Mouse (Mus musculus) hematopoietic stem cell, adult 5-6 weeks (primary cell): ENCODE measurements at regions not wholly inside any gene's neighbourhood (a gene's known extent, or its start where the extent isn't known, plus 50 kb on each side); places are given as distances from the start of the nearest gene placed in this dataset.
A peak's percentile ranks its signal among the peaks of the same experiment; 100 is the strongest.

ENCODE experiments used
- ATAC-seq, 2 experiments: fragments of 125-278 bp in 1 of 2; replicated peaks in 1 of 2; 2 replicates each; pipeline ENCODE4 v1.8.0; 2016 to 2017; ENCODE audit warnings: inconsistent platforms in 2 of 2, mild to moderate bottlenecking in 2 of 2, moderate number of reproducible peaks in 2 of 2, low read depth in 1 of 2, moderate TSS enrichment in 1 of 2; ENCODE audit not compliant: low FRiP score in 2 of 2, poor library complexity in 2 of 2, severe bottlenecking in 2 of 2, insufficient read depth in 1 of 2, low TSS enrichment in 1 of 2

- no peak for ATAC-seq
Measured at GRCm38 (mm10) chr10:51792030-51792429, 114.5 kb downstream of the Rfx6 start.

GRCm38 (mm10) chr10:51793876-51794275 lies 116.3 kb downstream of the Rfx6 start:
- ATAC-seq: no peak

- ATAC-seq: no peak
Measured at GRCm38 (mm10) chr10:51816626-51817025, 139.1 kb downstream of the Rfx6 start.

GRCm38 (mm10) chr10:51823900-51824299 lies 146.3 kb downstream of the Rfx6 start:
- peak; percentile 56 to 62; a peak in 2 of 4 replicates for ATAC-seq

- ATAC-seq: no peak
Measured at GRCm38 (mm10) chr10:51826431-51826964, 148.9 kb downstream of the Rfx6 start.

GRCm38 (mm10) chr10:51832459-51832858 lies 154.9 kb downstream of the Rfx6 start:
- no peak for ATAC-seq

- ATAC-seq: no peak
Measured at GRCm38 (mm10) chr10:51843099-51843498, 165.5 kb downstream of the Rfx6 start.

- no peak for ATAC-seq
Measured at GRCm38 (mm10) chr10:51846287-51846686, 168.7 kb downstream of the Rfx6 start.

- no peak for ATAC-seq
Measured at GRCm38 (mm10) chr10:51869409-51869808, 152.9 kb upstream of the Vgll2 start.

GRCm38 (mm10) chr10:51911066-51911691 lies 111.1 kb upstream of the Vgll2 start:
- no peak for ATAC-seq

- no peak for ATAC-seq
Measured at GRCm38 (mm10) chr10:51912096-51912495, 110.2 kb upstream of the Vgll2 start.

- ATAC-seq: no peak
Measured at GRCm38 (mm10) chr10:51926644-51927043, 95.7 kb upstream of the Vgll2 start.

- no peak for ATAC-seq
Measured at GRCm38 (mm10) chr10:51929341-51929740, 93.0 kb upstream of the Vgll2 start.

- no peak for ATAC-seq
Measured at GRCm38 (mm10) chr10:51930266-51930665, 92.0 kb upstream of the Vgll2 start.

GRCm38 (mm10) chr10:51930696-51931095 lies 91.6 kb upstream of the Vgll2 start:
- no peak for ATAC-seq

- ATAC-seq: no peak
Measured at GRCm38 (mm10) chr10:51935482-51935881, 86.8 kb upstream of the Vgll2 start.

- no peak for ATAC-seq
Measured at GRCm38 (mm10) chr10:51941192-51941591, 81.1 kb upstream of the Vgll2 start.

- ATAC-seq: no peak
Measured at GRCm38 (mm10) chr10:51945701-51946100, 76.6 kb upstream of the Vgll2 start.

- ATAC-seq: no peak
Measured at GRCm38 (mm10) chr10:51946189-51946588, 76.1 kb upstream of the Vgll2 start.
